In genomic region chr1:88345580-88345979, GRCm38 (mm10) we compare ENCODE assay signal across 19 mouse cellular contexts.
DNase-seq lines count a peak whose midpoint lies in the region; ATAC-seq and TF ChIP-seq lines count a peak whose summit lies in the region.
"Had no signal": no experiment of that assay in that cellular context is flagged by ENCODE, and none has a peak within 500 bp of the region (broad histone marks: within the 10 kb centered on the region; RNA-seq: fewer than 3 reads in every experiment).

No protein-coding gene starts in this region.

- WGBS in embryonic facial prominence, embryonic 14.5 days, result 37% methylated on average over 3 of the region's 3 CpGs
- WGBS in embryonic facial prominence, embryonic 10.5 days, result 58% methylated on average over 3 of the region's 3 CpGs
- WGBS in stomach, postnatal 0 days, result 17% methylated on average over 3 of the region's 3 CpGs

- H3K27ac ChIP-seq in embryonic facial prominence, embryonic 14.5 days (replicated peaks; ENCODE audit: low read depth, low read length), result no peak overlapping the region
- H3K27ac ChIP-seq in embryonic facial prominence, embryonic 10.5 days (replicated peaks), result no peak overlapping the region
- no peak overlapping the region for H3K27ac ChIP-seq in stomach, postnatal 0 days (replicated peaks)
- H3K27ac ChIP-seq: embryonic facial prominence, embryonic 12.5 days; forebrain, embryonic 10.5 days; heart, embryonic 13.5 days; hindbrain, embryonic 10.5 days; macrophage; midbrain, embryonic 13.5 days had no signal

- H3K9ac ChIP-seq in embryonic facial prominence, embryonic 14.5 days (ENCODE audit: low read depth, low read length), result no peak overlapping the region
- no peak overlapping the region for H3K9ac ChIP-seq in stomach, postnatal 0 days (ENCODE audit: low read length)
- H3K9ac ChIP-seq: embryonic facial prominence, embryonic 12.5 days; heart, embryonic 13.5 days; midbrain, embryonic 13.5 days had no signal

- H3K4me2 ChIP-seq in embryonic facial prominence, embryonic 14.5 days (ENCODE audit: low read depth, low read length), result no peak overlapping the region
- H3K4me2 ChIP-seq in stomach, postnatal 0 days (replicated peaks; ENCODE audit: low read depth), result no peak overlapping the region
- H3K4me2 ChIP-seq: embryonic facial prominence, embryonic 12.5 days; heart, embryonic 13.5 days; midbrain, embryonic 13.5 days had no signal

- no peaks in the 10 kb centered on the region for H3K4me1 ChIP-seq in embryonic facial prominence, embryonic 14.5 days (ENCODE audit: control insufficient read depth, insufficient read depth, low read length)
- H3K4me1 ChIP-seq in embryonic facial prominence, embryonic 10.5 days, result no peaks in the 10 kb centered on the region
- H3K4me1 ChIP-seq in stomach, postnatal 0 days (replicated peaks; ENCODE audit: control insufficient read depth, insufficient read depth), result no peaks in the 10 kb centered on the region
- H3K4me1 ChIP-seq: embryonic facial prominence, embryonic 12.5 days; heart, embryonic 13.5 days; midbrain, embryonic 13.5 days had no signal

- no peaks in the 10 kb centered on the region for H3K9me3 ChIP-seq in embryonic facial prominence, embryonic 14.5 days (ENCODE audit: control insufficient read depth, low read length)
- H3K9me3 ChIP-seq in embryonic facial prominence, embryonic 10.5 days, result no peaks in the 10 kb centered on the region
- no peaks in the 10 kb centered on the region for H3K9me3 ChIP-seq in stomach, postnatal 0 days (ENCODE audit: control insufficient read depth, low read length)
- H3K9me3 ChIP-seq: embryonic facial prominence, embryonic 12.5 days; forebrain, embryonic 10.5 days; heart, embryonic 13.5 days; hindbrain, embryonic 10.5 days; midbrain, embryonic 13.5 days had no signal

- no peaks in the 10 kb centered on the region for H3K27me3 ChIP-seq in embryonic facial prominence, embryonic 14.5 days (replicated peaks; ENCODE audit: control insufficient read depth, insufficient read depth, low read length)
- H3K27me3 ChIP-seq in embryonic facial prominence, embryonic 10.5 days (replicated peaks; ENCODE audit: low read depth, poor library complexity, severe bottlenecking), result no peaks in the 10 kb centered on the region
- peaks cover 7% of the 10 kb centered on the region for H3K27me3 ChIP-seq in Patski
- no peaks in the 10 kb centered on the region for H3K27me3 ChIP-seq in stomach, postnatal 0 days (ENCODE audit: control insufficient read depth, insufficient read depth, low read length)
- H3K27me3 ChIP-seq: embryonic facial prominence, embryonic 12.5 days; heart, embryonic 13.5 days; midbrain, embryonic 13.5 days had no signal

- POLR2A ChIA-PET in Patski (lab: Charles Lee), result interaction anchor here (0.6 to 0.7 kb wide), 2 partner anchors 11 to 338 kb away, joined by 4 to 6 read pairs; no protein-coding TSS in a partner anchor

- DNase-seq in embryonic facial prominence, embryonic 14.5 days (ENCODE audit: low spot score), result peak; percentile 49
- no peak for DNase-seq in embryonic facial prominence, embryonic 10.5 days (ENCODE audit: low spot score)
- DNase-seq in left cerebral cortex, adult 9 months (ENCODE audit: low spot score in 2 of 2), result peak; percentile 8 to 18
- no peak for DNase-seq in left cerebral cortex, adult 11 months (ENCODE audit: low spot score)
- peak; percentile 64 for DNase-seq in Patski (ENCODE audit: low read depth, low spot score)
- DNase-seq in stomach, postnatal 0 days (ENCODE audit: low spot score), result no peak
- no peak for DNase-seq in kidney, postnatal 36 days
- no peak for DNase-seq in MN1 (ENCODE audit: low spot score)
- DNase-seq: B cell, adult 2 months; cerebellum, postnatal 10 days; kidney, postnatal 4 days; lung, adult 18-20 months had no signal

- no peaks in the 10 kb centered on the region for H3K36me3 ChIP-seq in embryonic facial prominence, embryonic 14.5 days (ENCODE audit: control insufficient read depth, insufficient read depth, low read length)
- H3K36me3 ChIP-seq in embryonic facial prominence, embryonic 10.5 days (replicated peaks), result no peaks in the 10 kb centered on the region
- no peaks in the 10 kb centered on the region for H3K36me3 ChIP-seq in stomach, postnatal 0 days (ENCODE audit: control insufficient read depth, insufficient read depth, low read length)
- H3K36me3 ChIP-seq: embryonic facial prominence, embryonic 12.5 days; forebrain, embryonic 10.5 days; heart, embryonic 13.5 days; hindbrain, embryonic 10.5 days; midbrain, embryonic 13.5 days had no signal

- no peak for TF ChIP-seq EP300 in stomach, postnatal 0 days (optimal IDR thresholded peaks at IDR 0.05)

- peak; percentile 31 for TF ChIP-seq CTCF in Patski (IDR thresholded peaks at IDR 0.05)
- peak; percentile 23 for TF ChIP-seq CTCF in stomach, postnatal 0 days (IDR thresholded peaks at IDR 0.05; ENCODE audit: low read depth)

- in situ Hi-C loops in Patski (cut with MboI; ENCODE audit: low pct_unique_long_range_greater_than_20kb), result no loop called here

- CTCF ChIA-PET in Patski (lab: Charles Lee), result interaction anchor here (0.7 to 1.5 kb wide), 3 partner anchors 12 to 517 kb away, joined by 3 to 5 read pairs (median 4); no protein-coding TSS in a partner anchor

- no peak overlapping the region for H3K4me3 ChIP-seq in embryonic facial prominence, embryonic 14.5 days (ENCODE audit: low read depth, low read length)
- H3K4me3 ChIP-seq in embryonic facial prominence, embryonic 10.5 days, result no peak overlapping the region
- H3K4me3 ChIP-seq in stomach, postnatal 0 days (ENCODE audit: low read depth, low read length), result no peak overlapping the region
- H3K4me3 ChIP-seq: embryonic facial prominence, embryonic 12.5 days; forebrain, embryonic 10.5 days; heart, embryonic 13.5 days; hindbrain, embryonic 10.5 days; midbrain, embryonic 13.5 days had no signal

- ATAC-seq in embryonic facial prominence, embryonic 14.5 days (ENCODE audit: low read depth), result peak; percentile 75; the same call in 1 of the 2 replicates
- no peak for ATAC-seq in Patski
- peak; percentile 61; the same call in 1 of the 2 replicates for ATAC-seq in stomach, postnatal 0 days (ENCODE audit: low FRiP score, low TSS enrichment)
- ATAC-seq: intestine, embryonic 16.5 days; midbrain, embryonic 13.5 days had no signal

Comparison
In these comparisons a context has a peak if more than half of its experiments do, and no peak if none do; other contexts are left out.
1. DNase-seq: peak in embryonic facial prominence, embryonic 14.5 days (single experiment), left cerebral cortex, adult 9 months (2 of 2) and Patski (single experiment); none in embryonic facial prominence, embryonic 10.5 days (single experiment), left cerebral cortex, adult 11 months (single experiment), stomach, postnatal 0 days (single experiment), kidney, postnatal 36 days (0 of 2) and MN1 (single experiment).